Mouse (Mus musculus): ENCODE results near the gene Kmt5c.
"Not testable (repeated sequence)": the region's sequence is repeated elsewhere in the genome, so short reads cannot be mapped to it uniquely, and the experiment has no call there.

The Kmt5c gene

DNA sequence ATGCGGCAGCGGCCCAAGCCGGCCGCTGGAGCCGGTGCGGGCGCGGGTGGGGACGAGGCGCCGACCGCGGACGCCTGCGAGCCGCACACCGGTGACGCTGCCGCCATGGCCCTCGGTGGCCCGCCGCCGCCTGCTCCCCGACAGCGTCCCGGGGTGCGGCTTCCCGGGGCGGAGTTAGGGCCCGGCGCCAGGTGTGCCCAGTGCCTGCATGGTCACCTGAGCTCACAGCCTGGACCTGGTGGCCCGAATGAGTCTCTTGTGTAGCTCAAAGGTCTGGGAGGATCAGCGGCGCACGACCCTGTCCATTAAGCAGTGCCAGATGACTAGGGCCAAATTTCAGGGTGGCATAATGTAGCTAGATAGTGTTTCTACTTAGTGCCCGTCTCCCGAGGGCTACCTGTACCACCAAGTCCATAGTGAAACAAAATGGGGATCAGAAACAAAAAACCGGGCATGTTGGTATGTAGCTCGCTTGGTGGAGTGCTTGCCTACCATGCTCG, 49.6 kb downstream of the Kmt5c start, which contains the start of gene Tmem238:
Gene Tmem238, minus strand, starts transcription at position 221 of the 500 bp plus-strand sequence.
- no peak for DNase-seq (ENCODE audit: low read depth, low spot score)

DNA sequence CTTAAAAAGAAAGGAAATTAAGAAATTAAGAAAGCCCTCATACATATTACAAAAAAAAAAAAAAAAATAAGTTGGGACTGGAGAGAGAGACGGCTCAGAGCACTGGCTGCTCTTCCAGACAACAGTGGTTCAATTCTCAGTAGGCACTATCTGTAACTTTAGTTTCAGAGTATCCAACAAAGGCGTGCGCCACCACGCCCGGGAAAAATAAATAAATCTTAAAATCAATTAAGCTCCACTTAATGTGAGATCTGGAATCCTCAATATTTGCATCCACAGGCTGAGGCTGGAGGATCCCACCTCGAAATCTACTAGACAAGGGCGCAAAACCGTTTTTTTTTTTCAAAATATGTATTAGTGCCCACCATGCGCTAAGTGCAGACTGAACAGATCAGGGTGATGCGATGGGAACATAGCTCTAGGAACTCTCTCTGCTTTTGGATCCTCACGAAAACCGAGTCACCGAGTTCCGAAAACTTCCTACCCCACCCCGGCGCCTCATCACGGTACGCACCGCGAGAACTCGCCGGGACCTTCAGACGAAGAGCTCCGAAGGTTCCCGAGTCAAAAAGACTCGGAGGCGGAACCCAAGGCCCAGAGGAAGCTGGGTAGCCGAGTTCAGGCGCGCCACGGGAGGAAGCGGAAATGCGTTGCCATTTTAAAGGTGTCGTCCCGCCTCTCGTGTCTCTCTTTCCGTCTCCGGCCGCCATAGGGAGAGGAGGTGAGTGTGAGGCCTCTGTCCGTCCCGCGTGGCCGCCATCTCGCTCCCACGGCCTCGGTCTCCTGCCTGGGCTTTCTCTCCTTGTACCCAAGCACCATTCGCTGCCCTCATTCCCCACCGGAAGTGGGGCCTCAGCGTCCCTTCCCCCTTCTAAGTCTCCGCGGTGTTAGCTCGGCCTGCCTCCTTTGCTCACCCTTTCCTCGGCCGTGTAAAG, 52.6 kb downstream of the Kmt5c start, which contains the start of gene Rpl28:
Gene Rpl28, plus strand, starts transcription at position 597 of the 935 bp plus-strand sequence.
- peak; percentile 98 for DNase-seq (ENCODE audit: low read depth, low spot score)

DNA sequence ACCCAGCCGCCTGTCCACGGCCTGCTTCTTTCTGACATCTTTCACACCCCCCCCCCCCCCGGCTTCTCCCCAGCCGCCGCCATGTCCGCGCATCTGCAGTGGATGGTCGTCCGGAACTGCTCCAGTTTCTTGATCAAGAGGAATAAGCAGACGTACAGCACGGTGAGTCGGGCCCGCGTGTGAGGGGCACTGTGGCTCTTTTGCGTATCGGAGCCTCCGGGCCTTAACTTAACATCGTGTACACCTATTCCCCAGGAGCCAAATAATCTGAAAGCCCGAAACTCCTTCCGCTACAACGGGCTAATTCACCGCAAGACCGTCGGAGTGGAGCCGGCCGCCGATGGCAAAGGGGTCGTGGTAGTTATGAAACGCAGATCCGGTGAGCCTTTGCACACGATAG, 53.3 kb downstream of the Kmt5c start:
- not testable (repeated sequence) for DNase-seq (ENCODE audit: low read depth, low spot score)

DNA sequence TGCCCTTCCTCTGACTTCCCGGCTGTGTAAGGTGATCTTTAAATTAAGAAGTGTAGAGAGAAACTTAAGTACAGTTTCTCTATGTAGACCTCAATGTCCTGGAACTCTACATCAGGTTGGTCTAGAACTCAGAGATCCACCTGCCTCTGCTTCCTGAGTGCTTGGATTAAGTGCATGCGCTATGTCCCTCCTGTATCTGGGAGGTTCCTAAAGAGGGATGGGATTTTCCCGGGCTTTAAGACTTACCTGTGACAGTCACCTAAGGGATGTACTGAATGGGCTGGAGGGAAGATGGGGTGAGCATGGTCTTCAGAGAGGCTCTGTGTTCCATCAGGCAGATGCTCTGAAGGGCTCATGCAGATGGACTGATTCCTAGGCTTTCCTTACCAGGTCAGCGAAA, 53.8 kb downstream of the Kmt5c start:
- no peak for DNase-seq (ENCODE audit: low read depth, low spot score)

DNA sequence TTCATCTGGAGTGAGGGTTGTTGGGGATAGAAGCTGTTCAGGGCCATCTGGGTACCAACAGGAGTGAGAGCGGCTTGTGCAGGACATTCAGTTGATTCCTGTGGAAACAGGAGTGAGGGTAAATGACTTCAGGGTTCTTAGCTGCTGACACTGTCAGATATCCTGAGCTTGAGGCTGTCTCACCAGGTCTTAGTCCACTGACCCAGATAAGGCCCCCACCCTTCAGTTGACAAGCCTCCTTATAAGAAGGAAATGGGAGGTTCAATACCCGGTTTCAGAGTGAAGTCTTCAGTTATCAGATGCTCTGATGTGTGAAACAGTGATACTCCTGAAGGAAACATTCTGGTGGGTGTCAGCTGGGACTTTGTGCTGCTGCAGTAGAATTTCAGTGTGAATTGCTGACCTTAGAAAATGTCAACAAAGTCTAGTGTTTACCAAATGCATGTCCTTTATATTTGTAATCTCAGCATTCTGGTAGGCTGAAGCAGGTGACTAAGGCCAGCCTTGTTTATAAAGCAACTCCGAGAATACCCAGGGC, 54.8 kb downstream of the Kmt5c start:
- no peak for DNase-seq (ENCODE audit: low read depth, low spot score)

DNA sequence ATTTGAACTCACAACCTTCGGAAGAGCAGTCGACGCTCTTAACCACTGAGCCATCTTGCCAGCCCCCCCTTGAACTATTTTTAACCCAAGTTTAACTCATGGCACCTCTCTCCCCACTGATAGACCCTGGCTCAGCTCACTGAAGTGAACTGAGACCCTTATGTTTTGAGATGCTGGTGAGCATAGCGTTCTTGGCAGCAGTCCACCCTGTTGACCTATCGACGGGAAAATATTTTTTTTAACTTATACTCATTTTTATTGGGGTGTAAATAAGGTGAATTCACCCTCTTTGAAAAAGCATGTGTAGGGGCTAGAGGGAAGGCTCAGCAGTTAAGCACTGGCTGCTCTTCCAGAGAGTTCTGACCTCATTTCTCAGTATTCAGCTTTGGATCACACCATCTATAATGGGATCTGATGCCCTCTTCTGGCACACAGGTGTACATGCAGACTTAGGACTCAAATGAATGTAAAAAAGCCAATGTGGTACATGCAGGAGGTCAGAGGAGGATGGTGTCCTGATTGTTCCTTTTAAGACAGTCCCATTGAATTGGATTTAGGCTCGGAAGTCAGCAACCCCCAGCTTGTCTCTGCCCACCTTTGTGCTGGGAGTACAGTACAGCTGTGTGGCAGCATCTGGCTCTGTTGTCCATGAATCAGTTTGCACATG, 56.0 kb downstream of the Kmt5c start:
- peak; percentile 57 for DNase-seq (ENCODE audit: low read depth, low spot score)

All from mesoderm, embryonic 11.5 days (tissue).